Mouse (Mus musculus) 3134 (cell line): Measurements from ENCODE around the gene Olfr1507.

Experiments used
- DNase-seq: peaks from one replicate; pipeline ENCODE4 v3.0.0-alpha.2; 2011; ENCODE audit warnings: low spot score; ENCODE audit not compliant: insufficient read length; ENCODE audit errors: extremely low read depth

Gene Olfr1507

DNA sequence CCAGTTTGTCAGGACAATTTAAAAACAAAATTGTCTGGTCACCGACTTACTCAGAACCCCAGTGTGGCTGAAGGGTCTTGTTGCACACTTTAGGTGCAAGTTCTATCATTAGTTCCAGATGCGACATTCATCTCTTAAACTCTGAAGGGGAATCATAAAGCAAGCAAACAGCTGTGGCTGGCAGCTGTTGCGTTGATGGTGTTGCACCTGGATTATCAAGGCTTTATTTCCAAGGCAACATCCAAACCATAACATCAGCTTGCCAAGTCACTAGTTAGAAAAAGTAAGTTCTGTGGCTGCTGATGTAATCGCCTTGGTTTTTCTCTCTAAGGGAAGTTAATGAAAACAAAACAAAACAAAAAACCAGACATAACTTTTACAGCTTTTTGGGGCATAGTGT, at the start of gene Olfr1507:
Gene Olfr1507 (minus strand): TSS at position 234 of the 400 bp plus-strand sequence.
- no peak for DNase-seq

DNA sequence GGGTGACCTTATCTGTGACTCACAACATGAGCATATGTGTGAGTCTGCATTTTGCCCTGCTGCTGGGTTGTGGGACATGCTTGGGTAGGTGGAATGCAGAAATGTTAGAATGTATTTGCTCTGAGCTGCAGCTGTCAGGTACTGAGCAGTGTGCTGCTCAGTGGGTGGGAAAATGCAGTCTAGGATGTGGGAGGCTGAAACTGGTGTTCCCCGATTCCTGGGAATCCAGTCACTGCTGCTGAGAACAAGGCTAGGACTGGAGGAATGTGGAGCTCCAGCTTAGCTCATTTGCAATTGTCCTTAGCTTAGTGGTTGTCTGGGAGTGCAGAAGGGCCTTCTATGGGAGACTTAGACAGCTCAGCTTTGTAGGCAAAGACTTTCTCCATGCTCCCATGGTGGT, 37.8 kb upstream of the Olfr1507 start:
- no peak for DNase-seq

DNA sequence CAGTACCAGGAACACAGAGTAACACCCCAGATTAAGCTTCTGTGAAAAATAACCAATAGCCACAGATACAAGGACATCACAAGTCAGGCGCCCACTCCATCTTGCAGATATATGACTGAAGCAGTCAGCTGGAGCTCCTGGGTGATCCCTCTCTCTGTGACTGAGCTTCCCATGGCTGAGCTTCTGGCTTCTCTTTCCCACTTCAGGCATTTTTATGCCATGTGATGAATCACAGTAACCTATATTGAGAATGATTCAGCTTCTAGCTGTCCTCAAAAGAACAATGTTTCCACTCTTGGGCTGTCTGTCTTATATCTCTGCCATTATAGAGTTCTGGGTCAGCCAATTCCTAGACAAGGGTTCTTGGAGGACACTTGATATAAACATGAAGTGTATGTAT, 29.4 kb upstream of the Olfr1507 start:
- no peak for DNase-seq

DNA sequence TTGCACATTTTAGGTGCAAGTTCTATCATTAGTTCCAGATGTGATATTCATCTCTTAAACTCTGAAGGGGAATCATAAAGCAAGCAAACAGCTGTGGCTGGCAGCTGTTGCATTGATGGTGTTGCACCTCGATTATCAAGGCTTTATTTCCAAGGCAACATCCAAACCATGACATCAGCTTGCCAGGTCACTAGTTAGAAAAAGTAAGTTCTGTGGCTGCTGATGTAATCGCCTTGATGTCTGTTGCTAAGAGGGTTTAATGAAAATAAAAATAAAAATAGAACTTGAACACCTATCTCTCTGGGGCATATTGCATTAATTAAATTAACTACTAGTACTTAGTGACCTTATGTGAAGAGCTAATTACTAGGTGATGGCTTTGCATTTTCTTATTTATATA, 28.2 kb downstream of the Olfr1507 start, which contains the start of gene Olfr1508:
Gene Olfr1508 (minus strand): TSS at position 101 of the 400 bp plus-strand sequence.
- no peak for DNase-seq

DNA sequence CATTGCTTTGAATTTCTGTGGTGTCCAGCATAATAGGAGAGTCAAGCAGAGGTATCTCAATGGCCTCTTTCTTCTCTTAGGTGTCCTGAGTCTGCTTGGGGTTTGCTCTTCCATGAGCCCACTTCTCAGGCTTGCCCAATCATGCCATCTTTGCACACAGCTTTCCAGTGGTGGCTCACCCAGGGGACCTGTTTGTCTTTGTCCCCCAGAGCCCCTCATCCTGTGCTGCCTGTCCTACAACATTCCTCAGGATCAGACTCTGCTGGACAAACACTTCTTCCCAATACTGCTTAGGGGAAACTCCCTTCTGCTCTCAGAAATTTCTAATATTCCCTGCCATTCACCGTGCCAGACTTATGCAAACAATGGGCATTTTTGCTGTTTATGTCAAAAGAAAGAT, 29.8 kb downstream of the Olfr1507 start:
- DNase-seq, result no peak

DNA sequence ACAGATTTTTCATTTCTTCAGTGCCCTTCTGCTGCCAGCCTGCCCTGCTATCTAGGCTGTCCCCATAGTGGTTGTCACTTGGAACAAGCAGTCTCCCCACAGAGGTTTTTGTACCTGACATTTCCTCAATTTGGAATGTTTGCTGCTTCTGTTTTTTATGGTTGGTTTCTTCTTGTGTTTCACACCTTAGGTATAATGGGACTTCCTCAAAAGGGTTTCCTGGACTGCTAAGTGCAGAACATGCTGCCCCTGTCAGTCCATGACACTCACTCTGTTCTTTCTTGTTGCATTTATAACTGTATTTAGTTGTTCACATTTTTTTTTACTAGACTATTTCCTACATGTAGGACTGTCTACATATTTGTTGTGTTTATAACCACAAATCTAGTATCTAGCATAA, 33.6 kb downstream of the Olfr1507 start:
- no peak for DNase-seq

DNA sequence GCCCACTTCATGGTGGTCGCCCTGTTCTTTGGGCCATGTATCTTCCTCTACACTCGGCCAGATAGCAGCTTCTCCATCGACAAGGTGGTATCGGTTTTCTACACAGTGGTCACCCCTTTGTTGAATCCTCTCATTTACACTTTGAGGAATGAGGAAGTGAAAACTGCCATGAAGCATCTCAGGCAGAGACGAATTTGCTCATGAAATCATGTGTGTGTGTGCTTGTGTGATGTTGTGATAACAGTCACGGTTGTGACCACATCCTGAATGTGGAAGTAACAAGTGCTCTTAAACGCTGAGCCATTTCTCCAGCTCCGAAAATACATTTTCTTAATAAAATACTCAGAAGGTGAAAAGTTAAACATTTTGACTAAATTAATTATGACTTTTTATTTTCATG, 44.4 kb downstream of the Olfr1507 start:
- no peak for DNase-seq

DNA sequence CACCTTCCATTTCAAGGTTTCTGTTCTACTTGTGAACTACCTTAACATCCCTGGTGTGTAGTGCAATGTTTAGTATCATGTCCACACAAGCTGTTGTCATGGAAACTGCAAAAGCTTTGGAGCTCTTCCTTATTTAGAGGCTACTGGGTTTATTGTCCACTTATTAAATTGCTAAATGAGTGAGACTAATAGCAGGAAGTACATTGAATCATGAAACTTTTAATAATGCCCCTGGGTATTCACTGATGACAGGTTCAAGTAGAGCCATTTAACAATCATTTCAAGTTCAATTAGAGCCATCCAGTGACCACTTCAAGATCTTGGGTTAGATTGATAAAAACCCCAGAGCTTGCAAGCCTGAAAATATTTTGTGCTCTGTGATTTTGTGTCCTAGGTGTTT, 52.9 kb downstream of the Olfr1507 start, which contains the start of gene Olfr1509:
Gene Olfr1509 (plus strand): TSS at position 301 of the 400 bp plus-strand sequence.
- no peak for DNase-seq
